Mouse (Mus musculus) ZHBTc4 (cell line): ENCODE measurements around the gene Phtf2.
"Not testable (repeated sequence)": the region's sequence is repeated elsewhere in the genome, so short reads cannot be mapped to it uniquely, and the experiment has no call there.

Experiments used
- DNase-seq: peaks from one replicate; pipeline ENCODE4 v3.0.0-alpha.2; 2011; ENCODE audit warnings: low read depth, low spot score

The Phtf2 gene

GRCm38 (mm10) chr5:20865193-20865755 lies 16.6 kb downstream of the Phtf2 start:
- no peak for DNase-seq

GRCm38 (mm10) chr5:20864216-20864969 lies 17.5 kb downstream of the Phtf2 start:
- no peak for DNase-seq

GRCm38 (mm10) chr5:20861901-20862300 lies 20.0 kb downstream of the Phtf2 start:
- DNase-seq = no peak

DNA sequence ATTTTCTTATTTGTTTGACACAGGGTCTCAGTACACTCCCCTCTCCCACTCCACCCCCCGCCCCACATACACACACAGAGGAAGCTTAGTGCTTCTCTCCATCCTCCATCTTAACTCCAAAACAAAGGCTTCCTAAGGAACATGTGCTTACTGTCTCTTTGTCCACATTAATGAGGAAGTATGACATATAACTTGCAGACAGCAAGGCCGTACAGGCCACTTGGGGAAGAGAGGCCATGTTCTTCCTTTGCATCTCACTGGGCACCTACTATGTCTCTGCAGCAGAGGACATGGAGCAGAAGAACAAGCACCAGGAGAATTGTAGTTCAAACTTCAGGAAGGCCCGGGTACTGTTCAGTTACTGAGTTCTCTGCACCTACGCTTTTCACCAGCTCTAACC lies 21.4 kb downstream of the Phtf2 start:
- DNase-seq = no peak

- no peak for DNase-seq
These were observed 23.5 kb downstream of the Phtf2 start for GRCm38 (mm10) chr5:20858404-20858803.

- no peak for DNase-seq
These were observed 26.9 kb downstream of the Phtf2 start for GRCm38 (mm10) chr5:20855066-20855465.

GRCm38 (mm10) chr5:20847010-20847409 lies 34.9 kb downstream of the Phtf2 start:
- DNase-seq = no peak

DNA sequence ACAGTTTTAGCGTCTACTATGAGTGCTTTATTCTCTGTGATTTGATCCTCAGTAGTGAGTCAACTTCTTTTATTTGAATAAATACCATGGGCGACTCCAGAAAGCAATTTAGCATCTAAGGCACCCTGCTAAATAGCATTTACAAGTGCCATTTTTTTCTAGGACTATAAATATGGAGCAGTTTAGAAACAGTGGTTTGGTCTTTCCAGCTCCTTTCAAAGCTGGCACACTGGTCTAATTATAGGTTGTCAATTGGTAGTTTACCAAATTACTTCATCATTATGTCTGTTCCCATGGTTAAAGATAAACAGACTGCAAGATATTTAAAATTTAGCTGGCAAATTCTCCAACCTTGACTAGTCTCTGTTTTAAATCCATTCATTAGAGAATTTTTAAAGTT lies 38.1 kb downstream of the Phtf2 start:
- DNase-seq = no peak

DNA sequence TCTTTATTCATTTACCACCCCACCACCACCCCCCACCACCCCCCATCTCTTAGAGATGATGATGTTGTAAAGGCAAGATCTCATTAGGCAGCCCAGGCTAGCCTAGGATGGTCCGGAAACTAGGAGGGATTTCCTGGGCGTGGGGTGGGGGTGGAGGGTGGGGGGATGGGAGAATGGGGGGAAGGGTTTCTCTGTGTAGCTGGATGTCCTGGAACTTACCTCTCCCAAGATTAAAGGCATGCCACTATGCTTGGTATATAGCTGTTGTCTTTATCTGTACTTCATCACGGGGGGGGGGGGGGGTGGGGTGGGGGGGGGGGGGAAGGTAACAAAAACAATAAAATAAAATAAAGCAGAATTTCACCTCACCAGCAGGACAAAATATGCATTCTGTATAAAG lies 38.5 kb downstream of the Phtf2 start:
- DNase-seq = no peak

DNA sequence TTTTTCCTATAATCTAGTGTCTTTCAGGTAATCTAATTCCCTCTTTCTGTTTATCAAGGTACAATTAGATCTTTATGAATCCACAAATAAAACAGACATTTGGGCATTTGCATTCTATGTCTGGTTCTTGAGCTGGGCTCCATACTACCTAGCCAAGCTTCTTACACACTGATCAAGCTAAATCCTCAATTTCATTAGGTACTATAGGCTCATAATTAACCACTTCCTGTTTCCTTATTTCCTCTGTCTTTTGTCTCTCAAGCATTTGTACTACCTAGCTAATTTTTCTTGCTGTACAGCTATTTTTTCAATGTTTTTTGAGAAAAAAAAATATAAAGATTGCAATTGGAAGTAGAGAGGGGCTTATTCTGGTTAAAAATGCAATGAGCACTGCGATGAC lies 44.8 kb downstream of the Phtf2 start:
- no peak for DNase-seq

- no peak for DNase-seq
These were observed 47.5 kb downstream of the Phtf2 start for GRCm38 (mm10) chr5:20834399-20834798.

DNA sequence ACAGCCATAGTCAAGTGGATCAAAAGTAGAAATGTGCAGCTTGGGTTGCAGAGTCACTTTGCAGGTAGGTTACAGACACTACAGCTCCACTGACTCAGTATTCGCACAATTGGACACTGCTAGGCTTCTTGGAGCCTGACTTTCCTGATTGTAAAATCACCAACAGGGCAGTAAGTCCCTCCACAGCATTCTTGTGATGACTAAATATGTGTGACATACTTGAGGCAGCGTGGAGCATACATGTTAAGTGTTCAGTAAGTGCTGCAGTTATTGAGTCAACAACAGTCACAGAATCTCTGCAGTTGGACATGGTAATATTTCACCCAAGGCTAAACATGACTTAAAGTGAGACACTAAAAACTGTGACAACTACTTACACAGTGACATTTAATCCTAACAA lies 50.5 kb downstream of the Phtf2 start:
- DNase-seq = no peak

- DNase-seq = no peak
These were observed 51.2 kb downstream of the Phtf2 start for GRCm38 (mm10) chr5:20830717-20831116.

DNA sequence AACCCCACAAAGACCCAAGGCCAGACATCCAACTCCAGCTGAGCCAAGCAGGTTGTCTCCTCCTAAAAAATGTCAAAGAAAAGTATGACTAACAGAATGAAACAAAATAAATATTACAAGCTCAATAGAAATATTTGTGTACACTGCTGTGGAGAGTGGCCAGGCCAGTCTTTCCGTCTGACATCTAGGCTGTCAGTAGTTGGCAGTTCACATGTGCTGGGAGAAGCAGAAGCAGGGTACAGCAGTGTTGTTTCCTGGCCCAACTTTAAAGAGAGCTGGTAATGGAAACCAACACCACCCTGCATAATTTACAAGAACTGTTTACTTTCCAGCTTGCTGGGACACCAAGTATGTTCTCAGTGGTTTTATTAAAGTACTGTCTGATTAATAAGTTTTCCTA lies 60.3 kb downstream of the Phtf2 start:
- no peak for DNase-seq

GRCm38 (mm10) chr5:20821122-20821521 lies 60.8 kb downstream of the Phtf2 start:
- DNase-seq = no peak

DNA sequence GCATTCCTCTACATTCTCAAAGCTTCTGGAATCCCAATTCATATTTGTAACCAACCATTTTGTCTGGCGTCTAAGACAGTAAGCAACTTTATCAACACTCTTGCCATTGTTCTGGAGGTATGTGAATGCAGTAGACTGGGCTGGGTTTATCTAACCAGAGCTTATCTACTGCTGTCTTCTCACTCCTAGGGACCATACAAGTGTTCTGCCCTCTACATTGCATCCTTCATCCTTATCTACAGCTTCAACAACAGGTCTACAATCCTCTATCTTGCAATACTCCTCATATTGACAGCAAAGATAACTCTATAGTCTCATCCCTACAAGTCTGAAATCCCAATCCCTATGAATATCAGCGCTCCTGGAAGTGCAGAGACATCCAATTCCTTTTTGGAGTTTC lies 66.8 kb downstream of the Phtf2 start:
- DNase-seq = no peak

GRCm38 (mm10) chr5:20810449-20810848 lies 71.5 kb downstream of the Phtf2 start:
- DNase-seq = no peak

- no peak for DNase-seq
These were observed 86.0 kb downstream of the Phtf2 start for GRCm38 (mm10) chr5:20795932-20796331.

- peak; percentile 45 for DNase-seq
These were observed 90.0 kb downstream of the Phtf2 start for GRCm38 (mm10) chr5:20791793-20792554.

- DNase-seq = not testable (repeated sequence)
These were observed 95.5 kb downstream of the Phtf2 start for GRCm38 (mm10) chr5:20786471-20786870.

GRCm38 (mm10) chr5:20781116-20781515 lies 100.8 kb downstream of the Phtf2 start:
- DNase-seq = no peak

DNA sequence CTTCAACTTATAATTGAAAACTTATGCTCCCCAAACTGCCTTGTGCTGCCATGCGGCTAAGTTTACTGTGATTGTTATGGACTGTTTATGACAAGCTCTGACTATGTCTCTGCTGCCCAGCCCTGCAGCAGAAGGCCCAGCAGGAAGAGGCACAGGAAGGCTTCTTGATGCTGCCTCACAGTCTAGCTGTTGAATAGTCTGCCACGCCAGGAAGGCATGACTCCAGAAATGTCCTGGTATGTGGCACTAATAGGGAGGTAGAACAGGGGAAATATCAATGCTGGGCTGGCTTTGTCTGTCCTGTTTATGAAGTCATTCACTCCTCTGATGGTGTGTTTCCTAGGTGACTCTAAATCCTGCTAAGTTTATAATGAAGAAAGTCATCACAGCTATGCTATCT lies 102.7 kb downstream of the Phtf2 start:
- no peak for DNase-seq
